Mouse (Mus musculus) retina, postnatal 1 day (tissue): ENCODE results near the gene Oit1.

Experiments used
- DNase-seq: peaks from one replicate; pipeline ENCODE4 v3.0.0-alpha.2; 2012

Oit1 gene

GRCm38 (mm10) chr14:8378685-8379313 is at the start of gene Oit1:
Gene Oit1 (minus strand): TSS chr14:8378754.
- DNase-seq: no peak

- peak; percentile 18 for DNase-seq
Measured at GRCm38 (mm10) chr14:8422833-8423232, 44.3 kb upstream of the Oit1 start.

- DNase-seq: peak; percentile 17
Measured at GRCm38 (mm10) chr14:8421199-8421787, 42.7 kb upstream of the Oit1 start.

DNA sequence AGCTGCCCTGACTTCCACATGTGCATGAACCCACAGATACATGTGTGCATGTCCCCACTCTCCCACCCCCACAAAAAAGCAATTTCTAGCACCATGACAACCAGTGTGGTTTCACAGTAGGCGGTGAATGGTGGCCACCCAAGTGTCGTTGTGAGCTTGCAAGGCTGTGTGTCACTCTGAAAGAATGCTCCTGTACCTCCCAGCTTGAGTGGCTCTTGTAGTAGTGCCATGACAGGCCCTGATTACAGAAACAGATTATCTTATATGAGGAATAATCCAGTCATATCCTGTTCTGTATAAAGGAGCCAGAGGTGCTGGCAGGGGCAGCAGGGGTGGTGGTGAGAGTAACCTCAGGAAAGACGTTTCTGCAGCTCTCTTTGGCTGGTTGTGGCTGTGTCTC is 40.1 kb upstream of the Oit1 start:
- no peak for DNase-seq

DNA sequence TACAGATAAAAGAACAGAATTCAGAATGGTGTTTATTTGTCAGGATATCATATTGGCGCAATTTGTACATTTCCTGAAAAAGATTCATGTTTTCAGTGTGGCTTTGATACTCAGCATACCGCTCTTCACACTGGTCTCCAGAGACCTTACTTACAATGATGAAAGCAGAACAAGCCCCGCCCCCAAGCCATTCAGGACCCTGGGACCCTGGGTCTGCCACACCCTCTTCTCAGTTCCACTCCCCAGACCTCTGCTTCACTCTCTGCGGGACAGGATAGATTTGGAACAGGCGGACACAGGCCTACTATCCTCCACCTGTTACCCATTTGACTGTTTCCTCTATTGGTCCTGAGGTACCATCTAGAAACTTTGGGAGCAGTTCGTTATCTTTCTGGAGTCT is 27.4 kb upstream of the Oit1 start:
- DNase-seq: no peak

- DNase-seq: no peak
Measured at GRCm38 (mm10) chr14:8403310-8403709, 24.8 kb upstream of the Oit1 start.

GRCm38 (mm10) chr14:8398507-8398906 is 20.0 kb upstream of the Oit1 start:
- no peak for DNase-seq

- DNase-seq: no peak
Measured at GRCm38 (mm10) chr14:8395690-8396287, 17.2 kb upstream of the Oit1 start.

DNA sequence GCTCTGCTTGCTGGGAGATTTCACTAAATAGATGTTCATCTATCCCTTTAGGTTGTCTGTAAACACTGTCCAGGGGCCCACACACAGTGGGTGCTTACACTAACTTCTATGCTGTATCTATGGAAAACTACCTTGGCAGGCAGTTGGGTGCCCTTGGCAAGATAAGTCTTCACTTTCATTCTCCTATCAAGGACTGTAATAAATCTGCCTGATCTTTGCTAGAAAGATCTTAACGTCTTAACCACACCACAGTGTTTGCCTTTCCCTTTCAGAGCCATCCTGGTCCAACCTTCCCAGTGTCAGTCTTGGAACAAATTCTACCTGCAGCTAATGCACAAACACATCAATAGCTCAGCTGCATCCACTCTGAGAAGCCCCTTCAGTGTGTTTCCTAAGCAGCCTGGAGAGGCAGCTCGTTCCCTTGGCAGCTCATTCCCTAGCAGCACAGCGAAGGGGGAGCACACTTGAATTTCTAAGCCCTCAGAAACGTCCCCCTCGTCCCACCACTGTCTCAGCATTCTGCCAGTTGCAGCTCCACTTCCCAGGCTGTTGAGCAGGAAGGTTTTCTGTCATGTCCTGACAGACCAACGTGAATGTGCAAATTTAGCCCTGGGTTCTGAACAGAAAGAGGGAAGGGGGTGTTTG is 13.7 kb upstream of the Oit1 start:
- no peak for DNase-seq

DNA sequence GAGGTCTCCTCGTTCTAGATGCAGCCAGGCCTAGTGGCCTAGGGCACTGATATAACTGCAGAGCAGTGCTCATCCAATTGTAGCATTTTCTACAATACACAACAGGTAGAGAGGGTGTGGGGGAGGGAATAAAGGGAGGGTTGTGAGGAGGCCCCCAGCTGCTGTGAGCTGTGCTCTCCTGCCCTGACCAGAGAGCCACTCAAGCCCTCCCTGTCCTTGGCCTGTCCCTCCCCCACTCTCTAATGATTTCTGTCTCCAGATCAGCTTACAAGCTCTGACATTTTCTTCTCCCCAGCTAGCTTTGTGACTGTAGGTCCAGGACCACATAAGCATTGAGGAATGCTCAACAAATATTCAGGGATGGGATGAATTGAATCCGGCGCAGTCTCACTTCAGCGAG is 9.2 kb downstream of the Oit1 start:
- no peak for DNase-seq

DNA sequence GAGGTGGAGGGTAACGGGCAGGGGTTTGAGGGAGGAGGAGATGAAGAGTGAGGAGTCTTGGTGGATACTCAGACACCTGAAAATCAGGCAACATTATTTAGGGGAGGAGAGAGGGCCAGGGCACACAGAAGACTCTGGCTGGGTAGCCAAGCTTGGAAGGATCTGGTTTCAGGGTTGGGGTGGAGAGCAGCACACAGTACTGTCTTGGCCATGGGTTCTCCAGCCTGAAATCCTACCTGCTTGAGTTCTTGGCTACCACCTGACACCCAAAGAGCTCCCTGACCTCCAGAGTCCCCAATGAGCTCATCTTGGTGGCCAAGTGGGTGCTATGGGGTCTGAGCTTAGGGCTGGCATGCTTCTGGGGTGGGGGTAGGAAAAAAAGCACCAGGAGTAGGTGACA is 9.7 kb downstream of the Oit1 start:
- no peak for DNase-seq

GRCm38 (mm10) chr14:8367727-8368520 is 10.6 kb downstream of the Oit1 start:
- peak; percentile 60 for DNase-seq

- peak; percentile 34 for DNase-seq
Measured at GRCm38 (mm10) chr14:8367121-8367520, 11.4 kb downstream of the Oit1 start.

DNA sequence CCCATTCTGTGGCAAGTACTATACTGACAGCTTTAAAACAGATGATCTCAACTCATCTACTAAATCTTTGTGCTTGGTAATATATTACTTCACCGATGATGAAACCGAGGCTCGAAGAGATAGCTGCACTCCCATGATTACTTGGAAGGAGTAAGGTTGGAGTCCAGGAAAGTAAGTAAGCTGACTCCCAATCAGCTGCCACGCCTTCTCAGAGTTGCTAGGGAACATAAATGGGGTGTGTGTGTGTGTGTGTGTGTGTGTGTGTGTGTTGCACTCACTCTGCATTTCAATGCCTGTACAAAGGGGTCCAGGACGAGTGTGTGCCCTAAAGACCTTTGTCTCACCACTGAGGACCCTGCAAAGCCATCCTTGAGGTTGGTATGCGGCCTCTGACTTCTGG is 12.7 kb downstream of the Oit1 start:
- no peak for DNase-seq

- no peak for DNase-seq
Measured at GRCm38 (mm10) chr14:8356836-8357235, 21.7 kb downstream of the Oit1 start.

- DNase-seq: peak; percentile 85
Measured at GRCm38 (mm10) chr14:8355999-8356501, 22.5 kb downstream of the Oit1 start.

DNA sequence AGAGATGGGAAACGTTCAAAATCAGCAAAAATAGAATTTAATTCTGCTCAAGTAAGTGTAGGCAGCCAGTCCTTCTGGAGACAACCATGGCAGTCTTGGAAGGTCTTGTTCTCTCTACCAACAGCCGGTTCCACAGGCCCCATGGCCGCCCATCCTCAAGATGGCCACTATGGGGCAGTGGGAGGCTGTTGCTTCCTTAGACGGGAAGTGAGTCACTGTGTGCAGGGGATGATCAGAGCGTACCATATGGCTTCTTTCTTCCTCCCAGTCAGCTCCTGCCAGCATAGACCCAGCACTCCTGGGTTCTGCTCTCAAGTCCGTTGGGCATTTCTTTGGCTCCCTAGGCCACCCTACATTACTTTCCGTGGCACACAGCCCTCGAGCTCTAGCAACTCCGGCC is 29.6 kb downstream of the Oit1 start:
- DNase-seq: peak; percentile 25

DNA sequence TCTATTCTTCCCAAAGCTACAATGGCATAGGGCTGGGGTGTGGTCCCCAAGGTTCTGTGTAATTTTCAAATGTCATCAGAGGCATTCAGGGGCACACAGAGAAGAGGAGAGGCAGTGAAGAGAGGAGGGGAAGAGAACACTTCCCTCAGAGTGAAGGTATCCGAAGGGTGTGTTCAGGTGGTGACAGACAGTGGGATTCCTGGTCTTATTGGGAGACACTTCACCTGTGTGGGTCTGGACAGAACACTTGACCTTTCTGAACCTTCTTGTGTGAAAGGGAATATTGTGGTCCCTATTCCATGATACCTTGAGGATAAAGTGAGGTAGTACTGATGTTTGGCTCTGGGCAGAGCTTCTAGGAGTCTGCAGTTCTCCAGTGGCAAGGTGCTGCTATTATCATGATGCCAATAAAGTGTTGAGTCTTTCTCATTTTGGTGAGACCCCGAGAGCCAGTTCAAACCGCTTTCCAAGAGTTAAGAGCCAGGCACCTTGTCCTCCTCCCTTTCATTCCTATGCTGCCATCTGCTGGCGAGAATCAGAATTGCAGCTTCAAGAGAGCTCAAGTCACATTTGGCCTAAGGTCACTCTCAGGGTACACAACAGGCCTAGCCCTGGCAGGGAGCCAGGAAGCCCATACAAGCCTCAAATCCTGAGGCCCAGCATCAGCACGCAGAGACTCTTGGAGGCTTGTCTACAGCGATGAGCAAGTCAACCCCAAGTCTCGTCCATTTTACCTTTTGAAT is 32.1 kb downstream of the Oit1 start:
- DNase-seq: peak; percentile 92

GRCm38 (mm10) chr14:8345566-8345965 is 33.0 kb downstream of the Oit1 start:
- no peak for DNase-seq

DNA sequence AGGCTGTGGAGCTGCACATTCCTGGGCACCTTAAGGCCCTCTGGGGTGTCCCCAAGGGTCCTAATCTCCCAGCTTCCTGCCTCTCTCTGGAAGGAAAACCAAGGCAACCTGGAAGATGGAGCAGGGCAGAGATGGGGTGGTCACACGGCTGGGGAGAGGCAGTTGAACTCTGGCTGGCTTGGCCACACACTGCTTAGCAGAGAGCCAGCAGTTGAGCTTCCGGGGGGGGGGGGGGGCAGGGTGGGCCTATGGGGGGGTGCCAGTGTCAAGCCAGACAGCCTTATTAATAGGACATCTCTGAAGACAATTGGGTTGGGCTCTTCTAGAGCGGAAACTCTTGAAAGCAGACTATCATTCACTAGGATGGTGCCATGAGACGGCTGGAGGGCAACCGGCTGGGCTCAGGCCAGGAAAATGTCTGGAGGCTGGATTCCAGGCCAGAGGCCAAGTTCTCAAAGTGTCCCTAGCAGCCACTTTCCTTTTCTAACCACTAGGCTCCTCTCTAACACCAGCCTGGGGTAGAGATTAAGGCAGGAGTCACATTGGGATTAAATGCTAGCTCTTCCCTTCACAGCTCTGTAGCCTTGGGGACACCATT is 35.9 kb downstream of the Oit1 start:
- no peak for DNase-seq

- DNase-seq: no peak
Measured at GRCm38 (mm10) chr14:8340226-8340625, 38.3 kb downstream of the Oit1 start.

DNA sequence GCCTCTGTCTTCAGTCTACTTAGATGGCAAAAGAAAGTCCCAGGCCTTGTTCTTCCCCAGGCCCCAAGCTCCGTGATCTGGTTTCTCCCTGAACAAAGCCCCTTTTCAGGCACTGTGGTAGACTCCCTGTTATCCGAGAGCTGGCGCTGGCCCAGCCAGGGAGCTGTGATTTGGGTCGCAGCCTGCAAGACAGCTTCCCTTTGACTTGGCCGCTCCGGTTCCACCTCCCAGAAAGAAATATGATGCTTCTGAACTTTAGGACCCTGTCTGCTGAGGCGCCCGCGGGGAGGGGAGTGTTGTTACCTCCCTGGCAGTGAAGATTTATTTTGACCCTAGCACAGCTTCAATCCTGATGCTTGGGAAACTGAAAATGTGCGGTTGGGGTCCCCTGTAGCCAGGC is 42.6 kb downstream of the Oit1 start:
- DNase-seq: peak; percentile 23
